Mouse (Mus musculus) mesoderm, embryonic 11.5 days (tissue): ENCODE measurements around the gene Fam129c.

ENCODE experiments used
- DNase-seq: peaks from one replicate; pipeline ENCODE4 v3.0.0-alpha.2; 2012; ENCODE audit warnings: low read depth, low spot score

Gene Fam129c

GRCm38 (mm10) chr8:71597451-71597850 lies at the start of gene Fam129c:
Fam129c (plus strand) TSS chr8:71597648.
- no peak for DNase-seq

GRCm38 (mm10) chr8:71550754-71551153 lies 46.7 kb upstream of the Fam129c start:
- no peak for DNase-seq

GRCm38 (mm10) chr8:71552770-71553169 lies 44.7 kb upstream of the Fam129c start:
- no peak for DNase-seq

GRCm38 (mm10) chr8:71554001-71554400 lies 43.4 kb upstream of the Fam129c start:
- no peak for DNase-seq

GRCm38 (mm10) chr8:71554644-71555043 lies 42.8 kb upstream of the Fam129c start:
- no peak for DNase-seq

- DNase-seq = no peak
Measured at GRCm38 (mm10) chr8:71558071-71558957, 39.1 kb upstream of the Fam129c start, which contains the start of gene Tmem221. Tmem221 (minus strand) TSS chr8:71558871.

- peak; percentile 59 for DNase-seq
Measured at GRCm38 (mm10) chr8:71558958-71559690, 38.3 kb upstream of the Fam129c start.

- no peak for DNase-seq
Measured at GRCm38 (mm10) chr8:71560071-71560470, 37.4 kb upstream of the Fam129c start.

GRCm38 (mm10) chr8:71560765-71561164 lies 36.7 kb upstream of the Fam129c start:
- no peak for DNase-seq

GRCm38 (mm10) chr8:71561401-71561800 lies 36.0 kb upstream of the Fam129c start:
- DNase-seq = peak; percentile 87

- peak; percentile 48 for DNase-seq
Measured at GRCm38 (mm10) chr8:71562751-71563150, 34.7 kb upstream of the Fam129c start.

- no peak for DNase-seq
Measured at GRCm38 (mm10) chr8:71563992-71564391, 33.5 kb upstream of the Fam129c start.

GRCm38 (mm10) chr8:71566501-71566900 lies 30.9 kb upstream of the Fam129c start, which contains the start of gene Nxnl1:
Nxnl1 (minus strand) TSS chr8:71566601.
- DNase-seq = no peak

- no peak for DNase-seq
Measured at GRCm38 (mm10) chr8:71567587-71567986, 29.9 kb upstream of the Fam129c start.

GRCm38 (mm10) chr8:71568387-71568937 lies 29.0 kb upstream of the Fam129c start, which contains the start of gene Slc27a1:
Slc27a1 (plus strand) TSS chr8:71568882.
- no peak for DNase-seq

GRCm38 (mm10) chr8:71568941-71569340 lies 28.5 kb upstream of the Fam129c start:
- DNase-seq = no peak

- peak; percentile 92 for DNase-seq
Measured at GRCm38 (mm10) chr8:71569366-71570290, 27.8 kb upstream of the Fam129c start.

GRCm38 (mm10) chr8:71570291-71570954 lies 27.0 kb upstream of the Fam129c start:
- peak; percentile 93 for DNase-seq

- DNase-seq = no peak
Measured at GRCm38 (mm10) chr8:71572077-71572476, 25.4 kb upstream of the Fam129c start.

- no peak for DNase-seq
Measured at GRCm38 (mm10) chr8:71572847-71573633, 24.4 kb upstream of the Fam129c start.
